Mouse (Mus musculus) cerebellum, adult 9-10 months (tissue): ENCODE data around the gene Lrrc74a.

Experiments
- DNase-seq: peaks from one replicate; pipeline ENCODE4 v3.0.0; 2022

Gene Lrrc74a

GRCm38 (mm10) chr12:86734319-86734810 lies at the start of gene Lrrc74a:
Gene Lrrc74a (plus strand): TSS chr12:86734369.
- DNase-seq: no peak

GRCm38 (mm10) chr12:86685275-86685674 lies 48.9 kb upstream of the Lrrc74a start:
- peak; percentile 54 for DNase-seq

- DNase-seq: peak; percentile 77
Observed at GRCm38 (mm10) chr12:86686551-86687330, 47.4 kb upstream of the Lrrc74a start.

GRCm38 (mm10) chr12:86687445-86687955 lies 46.7 kb upstream of the Lrrc74a start:
- DNase-seq: no peak

- DNase-seq: peak; percentile 50
Observed at GRCm38 (mm10) chr12:86687971-86688573, 46.1 kb upstream of the Lrrc74a start.

GRCm38 (mm10) chr12:86688917-86689316 lies 45.3 kb upstream of the Lrrc74a start:
- no peak for DNase-seq

- DNase-seq: no peak
Observed at GRCm38 (mm10) chr12:86690700-86691485, 43.3 kb upstream of the Lrrc74a start.

- no peak for DNase-seq
Observed at GRCm38 (mm10) chr12:86692471-86693356, 41.5 kb upstream of the Lrrc74a start.

GRCm38 (mm10) chr12:86693389-86693788 lies 40.8 kb upstream of the Lrrc74a start:
- no peak for DNase-seq

GRCm38 (mm10) chr12:86694441-86694840 lies 39.7 kb upstream of the Lrrc74a start:
- DNase-seq: no peak

- no peak for DNase-seq
Observed at GRCm38 (mm10) chr12:86697996-86698395, 36.2 kb upstream of the Lrrc74a start.

- DNase-seq: no peak
Observed at GRCm38 (mm10) chr12:86698537-86698936, 35.6 kb upstream of the Lrrc74a start.

GRCm38 (mm10) chr12:86699965-86700926 lies 33.9 kb upstream of the Lrrc74a start:
- peak; percentile 98 for DNase-seq

GRCm38 (mm10) chr12:86700927-86701310 lies 33.2 kb upstream of the Lrrc74a start:
- no peak for DNase-seq

- peak; percentile 75 for DNase-seq
Observed at GRCm38 (mm10) chr12:86701491-86701890, 32.7 kb upstream of the Lrrc74a start.

- no peak for DNase-seq
Observed at GRCm38 (mm10) chr12:86702690-86703089, 31.5 kb upstream of the Lrrc74a start.

- DNase-seq: no peak
Observed at GRCm38 (mm10) chr12:86705843-86706242, 28.3 kb upstream of the Lrrc74a start.

GRCm38 (mm10) chr12:86714026-86714425 lies 20.1 kb upstream of the Lrrc74a start:
- DNase-seq: no peak

GRCm38 (mm10) chr12:86715401-86715800 lies 18.8 kb upstream of the Lrrc74a start:
- DNase-seq: peak; percentile 89

- no peak for DNase-seq
Observed at GRCm38 (mm10) chr12:86716962-86717361, 17.2 kb upstream of the Lrrc74a start.
